Mouse (Mus musculus) bone marrow, adult 2 months (tissue): ENCODE data around the gene Fxr1. TPM values are rescaled to one million over a fixed set of nuclear protein-coding genes. Genes with fewer than 3 reads are reported as not detected.

ENCODE experiments used
- H3K27ac ChIP-seq: fragments of 200-500 bp; 2 replicates; pipeline ENCODE4 v1.5.1; 2012; ENCODE audit warnings: low read depth, mild to moderate bottlenecking, control low read depth, inconsistent platforms, low read length; ENCODE audit not compliant: control insufficient read depth, poor library complexity, insufficient read depth
- H3K4me1 ChIP-seq: fragments of 200-500 bp; 2 replicates; pipeline ENCODE4 v1.6.1; 2011; ENCODE audit warnings: low read length; ENCODE audit not compliant: control insufficient read depth, insufficient read depth
- H3K4me3 ChIP-seq: fragments of 200-500 bp; replicated peaks from 2 replicates; pipeline ENCODE3; 2011; ENCODE audit warnings: mild to moderate bottlenecking, low read depth, low read length, control low read depth; ENCODE audit not compliant: control insufficient read depth
- CTCF ChIP-seq: fragments of 200-500 bp; IDR thresholded peaks from 2 replicates; pipeline ENCODE4 v1.5.1; 2011; ENCODE audit warnings: low read length, control low read depth; ENCODE audit not compliant: control insufficient read depth, insufficient read depth
- POLR2A ChIP-seq: fragments of 200-500 bp; IDR thresholded peaks from 2 replicates; pipeline ENCODE4 v1.6.1; 2011; ENCODE audit warnings: low read depth, mild to moderate bottlenecking, control low read depth, low read length, borderline replicate concordance; ENCODE audit not compliant: control insufficient read depth
- WGBS: fragments of 180-500 bp; shearing (Covaris S2); methylation state at CpG from one replicate; pipeline ENCODE4 v1.1.7; 2018; 5-methylcytosine and 5-hydroxymethylcytosine counted together
- polyA plus RNA-seq: library from polyadenylated mRNA; stranded (reverse); fragments of >200 nt; gene quantifications from 2 replicates; pipeline ENCODE4 v1.2.4, GENCODE M21; 2011; ENCODE audit warnings: low replicate concordance; ENCODE audit not compliant: missing spikeins, insufficient read depth, insufficient read length

The Fxr1 gene
- polyA plus RNA-seq, 1 experiment = 65.6 TPM

DNA sequence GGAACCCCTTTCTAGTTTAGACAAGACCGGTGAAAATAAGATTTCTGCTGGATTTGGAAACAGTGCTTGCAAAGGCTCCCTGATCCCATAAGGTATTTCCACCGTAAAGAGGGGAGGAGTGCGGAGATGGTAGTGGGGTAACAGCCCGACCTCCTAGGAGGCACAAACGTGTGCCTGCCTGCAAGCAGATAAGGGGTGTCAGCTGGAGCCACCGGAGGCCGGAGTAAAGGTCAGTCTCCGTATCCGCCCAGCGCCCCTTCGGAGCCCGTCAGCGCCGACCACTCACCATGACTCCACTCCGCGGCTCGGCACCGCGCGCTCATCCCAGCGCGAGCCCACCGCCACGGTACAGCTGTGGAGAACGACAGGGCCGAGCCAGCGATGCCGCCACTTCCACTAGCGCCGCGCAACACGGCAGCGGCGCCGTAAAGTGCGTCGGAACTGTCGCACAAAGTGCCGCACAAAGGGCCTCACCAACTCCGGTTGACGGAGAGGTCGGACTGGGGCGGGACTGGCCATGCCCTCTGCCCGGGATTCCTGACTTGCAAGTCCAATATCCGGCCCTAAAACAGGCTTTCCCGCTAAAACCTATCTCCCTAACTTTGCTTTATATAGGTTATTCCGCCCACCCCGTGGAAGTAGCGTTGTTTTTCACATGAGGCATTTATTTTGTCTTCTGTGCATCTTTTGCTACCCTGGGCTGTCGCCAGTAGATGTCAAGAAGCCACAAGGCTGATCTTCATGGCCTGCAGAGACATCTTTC lies 61.3 kb downstream of the Fxr1 start, which contains the start of gene Dnajc19:
Dnajc19 (minus strand) TSS at position 422 of the 763 bp plus-strand sequence.
- no peaks in the 10 kb centered on the region; the same call in 1 of the 2 replicates for H3K4me1 ChIP-seq
- H3K27ac ChIP-seq = peak within 1 kb of the TSS; percentile 22
- under 1% methylated on average over 50 of the region's 50 CpGs for WGBS
- H3K4me3 ChIP-seq = peak within 1 kb of the TSS; percentile 89
- TF ChIP-seq CTCF (no peak), POLR2A (peak; percentile 91; the same call in 1 of the 2 replicates)

- WGBS = 85% methylated on average over 3 of the region's 3 CpGs
- no peaks in the 10 kb centered on the region; the same call in 1 of the 2 replicates for H3K4me1 ChIP-seq
- TF ChIP-seq CTCF = no peak
- no peak for TF ChIP-seq POLR2A
- no peak overlapping the region for H3K27ac ChIP-seq
- H3K4me3 ChIP-seq = no peak overlapping the region
These were observed 62.2 kb downstream of the Fxr1 start for GRCm38 (mm10) chr3:34081929-34082328.

GRCm38 (mm10) chr3:34083655-34084054 lies 63.9 kb downstream of the Fxr1 start:
- no peaks in the 10 kb centered on the region; the same call in 1 of the 2 replicates for H3K4me1 ChIP-seq
- no peak overlapping the region for H3K27ac ChIP-seq
- TF ChIP-seq POLR2A (no peak), CTCF (no peak)
- H3K4me3 ChIP-seq = no peak overlapping the region
- WGBS = 54% methylated on average over 5 of the region's 5 CpGs

DNA sequence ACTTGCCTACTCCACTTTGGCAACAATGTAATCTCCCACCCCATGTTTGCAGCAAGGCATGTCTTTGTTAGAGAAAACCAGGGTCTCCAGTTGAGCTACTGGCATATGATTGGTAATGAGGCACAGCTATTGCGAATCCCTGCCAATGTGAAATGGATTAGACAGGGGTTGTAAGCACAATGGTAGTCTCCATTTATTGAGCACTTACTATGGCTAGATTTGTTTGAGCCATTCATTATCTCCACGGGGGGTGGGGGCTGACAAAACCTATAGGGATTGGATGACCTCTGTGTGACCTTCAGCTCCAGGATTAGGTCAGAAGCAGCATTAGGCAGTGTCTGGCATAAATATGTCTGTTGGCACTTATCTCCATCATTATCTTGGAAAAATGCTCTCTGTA lies 83.1 kb downstream of the Fxr1 start:
- WGBS = 78% methylated on average over 2 of the region's 2 CpGs
- TF ChIP-seq POLR2A = no peak
- no peak for TF ChIP-seq CTCF
- no peak overlapping the region for H3K27ac ChIP-seq
- H3K4me3 ChIP-seq = no peak overlapping the region
- H3K4me1 ChIP-seq = no peaks in the 10 kb centered on the region

GRCm38 (mm10) chr3:34103902-34104672 lies 84.3 kb downstream of the Fxr1 start:
- WGBS = 46% methylated on average over 7 of the region's 7 CpGs
- Histone ChIP-seq H3K4me3 (no peak overlapping the region), H3K4me1 (no peaks in the 10 kb centered on the region), H3K27ac (no peak overlapping the region)
- TF ChIP-seq POLR2A = no peak

DNA sequence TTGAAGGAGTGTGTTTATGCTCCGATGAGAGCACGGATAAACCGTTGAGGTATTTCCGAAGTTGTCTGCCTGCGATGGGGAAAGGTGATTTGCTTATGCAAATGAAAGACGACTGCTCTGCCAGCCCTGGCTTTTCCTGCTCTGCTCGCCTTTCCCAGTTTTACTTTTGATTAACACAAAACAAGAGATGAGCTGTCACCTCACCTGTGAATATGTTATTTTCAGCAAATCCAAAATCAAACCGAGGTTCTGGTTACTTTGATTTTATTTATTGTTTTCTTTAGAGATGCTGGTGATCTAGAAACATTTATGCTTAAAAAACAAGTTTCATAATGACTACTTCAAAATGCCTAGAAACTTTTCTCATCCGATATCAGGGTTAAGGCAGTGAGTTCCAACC lies 86.7 kb downstream of the Fxr1 start:
- WGBS = 18% methylated on average over 9 of the region's 9 CpGs

GRCm38 (mm10) chr3:34107631-34108030 lies 87.9 kb downstream of the Fxr1 start:
- no peaks in the 10 kb centered on the region for H3K4me1 ChIP-seq
- 79% methylated on average over 3 of the region's 3 CpGs for WGBS
- no peak overlapping the region for H3K4me3 ChIP-seq
- no peak overlapping the region for H3K27ac ChIP-seq
- TF ChIP-seq POLR2A = no peak
- TF ChIP-seq CTCF = no peak

More for the DNA sequence above, 86.7 kb downstream of the Fxr1 start:
- H3K27ac ChIP-seq = no peak overlapping the region
- TF ChIP-seq POLR2A (no peak), CTCF (no peak)
- no peaks in the 10 kb centered on the region for H3K4me1 ChIP-seq
- H3K4me3 ChIP-seq = no peak overlapping the region

- WGBS = 74% methylated on average over 11 of the region's 11 CpGs
- TF ChIP-seq POLR2A (no peak), CTCF (no peak)
- Histone ChIP-seq H3K27ac (no peak overlapping the region), H3K4me1 (no peaks in the 10 kb centered on the region), H3K4me3 (no peak overlapping the region)
These were observed 92.4 kb downstream of the Fxr1 start for GRCm38 (mm10) chr3:34111941-34112685.
